Mouse (Mus musculus): ENCODE measurements around the gene Pde4b. TPM values are rescaled to one million over a fixed set of nuclear protein-coding genes. Genes with fewer than 3 reads are reported as not detected.

Pde4b gene
- polyA plus RNA-seq, 1 experiment from 2014 or later, result 9.1 TPM

- no peaks in the 10 kb centered on the region; the same call in 1 of the 2 replicates for H3K27me3 ChIP-seq
- 89% methylated on average over 4 of the region's 4 CpGs for WGBS
- no peak for ATAC-seq (ENCODE audit: insufficient number of reproducible peaks, insufficient read depth, low FRiP score, low TSS enrichment, low read depth)
- H3K4me1 ChIP-seq (replicated peaks), result no peaks in the 10 kb centered on the region
- H3K9me3 ChIP-seq, result no peaks in the 10 kb centered on the region
- H3K4me3 ChIP-seq (replicated peaks), result no peak overlapping the region
- no peaks in the 10 kb centered on the region for H3K36me3 ChIP-seq
- no peak overlapping the region for H3K27ac ChIP-seq
- H3K9ac ChIP-seq (replicated peaks), result no peak overlapping the region
- no peak overlapping the region for H3K4me2 ChIP-seq
These were observed 553.6 kb downstream of the Pde4b start for GRCm38 (mm10) chr4:102640942-102641341.

GRCm38 (mm10) chr4:102644062-102644461 lies 556.7 kb downstream of the Pde4b start:
- Histone ChIP-seq H3K9me3 (no peaks in the 10 kb centered on the region), H3K4me2 (no peak overlapping the region), H3K9ac (replicated peaks) (no peak overlapping the region), H3K27me3 (no peaks in the 10 kb centered on the region; the same call in 1 of the 2 replicates), H3K4me1 (replicated peaks) (no peaks in the 10 kb centered on the region), H3K4me3 (replicated peaks) (no peak overlapping the region), H3K27ac (no peak overlapping the region), H3K36me3 (no peaks in the 10 kb centered on the region)
- 82% methylated on average over 6 of the region's 6 CpGs for WGBS
- ATAC-seq (ENCODE audit: insufficient number of reproducible peaks, insufficient read depth, low FRiP score, low TSS enrichment, low read depth), result no peak

GRCm38 (mm10) chr4:102647056-102647455 lies 559.7 kb downstream of the Pde4b start:
- Histone ChIP-seq H3K27ac (no peak overlapping the region), H3K9ac (replicated peaks) (no peak overlapping the region), H3K9me3 (no peaks in the 10 kb centered on the region), H3K27me3 (no peaks in the 10 kb centered on the region), H3K4me2 (no peak overlapping the region), H3K36me3 (no peaks in the 10 kb centered on the region), H3K4me1 (replicated peaks) (no peaks in the 10 kb centered on the region), H3K4me3 (replicated peaks) (no peak overlapping the region)
- ATAC-seq (ENCODE audit: insufficient number of reproducible peaks, insufficient read depth, low FRiP score, low TSS enrichment, low read depth), result no peak
- WGBS, result 42% methylated on average over 2 of the region's 2 CpGs

- Histone ChIP-seq H3K36me3 (no peaks in the 10 kb centered on the region), H3K4me1 (replicated peaks) (no peaks in the 10 kb centered on the region), H3K4me3 (replicated peaks) (no peak overlapping the region), H3K27me3 (peaks cover 10% of the 10 kb centered on the region), H3K4me2 (no peak overlapping the region), H3K27ac (no peak overlapping the region), H3K9ac (replicated peaks) (no peak overlapping the region), H3K9me3 (no peaks in the 10 kb centered on the region)
- 83% methylated on average over 7 of the region's 7 CpGs for WGBS
- ATAC-seq (ENCODE audit: insufficient number of reproducible peaks, insufficient read depth, low FRiP score, low TSS enrichment, low read depth), result no peak
These were observed 568.0 kb downstream of the Pde4b start for GRCm38 (mm10) chr4:102655331-102655730.

- no peaks in the 10 kb centered on the region for H3K9me3 ChIP-seq
- no peak overlapping the region for H3K4me3 ChIP-seq (replicated peaks)
- H3K9ac ChIP-seq (replicated peaks), result no peak overlapping the region
- H3K36me3 ChIP-seq, result no peaks in the 10 kb centered on the region
- H3K4me2 ChIP-seq, result no peak overlapping the region
- ATAC-seq (ENCODE audit: insufficient number of reproducible peaks, insufficient read depth, low FRiP score, low TSS enrichment, low read depth), result no peak
- no peaks in the 10 kb centered on the region for H3K4me1 ChIP-seq (replicated peaks)
- WGBS, result 13% methylated on average over 3 of the region's 3 CpGs
- peaks cover 10% of the 10 kb centered on the region for H3K27me3 ChIP-seq
- H3K27ac ChIP-seq, result no peak overlapping the region
These were observed 569.2 kb downstream of the Pde4b start for GRCm38 (mm10) chr4:102656494-102657036.

Other genes with a start within 250 kb of the Pde4b start
- gene B020004J07Rik, start 243.5 kb upstream of the Pde4b start, polyA plus RNA-seq (2016; fragmentation: Nextera tagmentation; extraction: Ambion mirVana), result not detected in 2 replicates
- not detected in 2 replicates for gene C130073F10Rik, start 193.8 kb upstream of the Pde4b start, polyA plus RNA-seq (2016; fragmentation: Nextera tagmentation; extraction: Ambion mirVana)
- not detected in 2 replicates for gene Gm12800, start 178.4 kb upstream of the Pde4b start, polyA plus RNA-seq (2016; fragmentation: Nextera tagmentation; extraction: Ambion mirVana)
- gene Gm12794, start 147.1 kb upstream of the Pde4b start, polyA plus RNA-seq (2016; fragmentation: Nextera tagmentation; extraction: Ambion mirVana), result not detected in 2 replicates
- gene Gm12790, start 106.5 kb upstream of the Pde4b start, polyA plus RNA-seq (2016; fragmentation: Nextera tagmentation; extraction: Ambion mirVana), result not detected in 2 replicates
- gene Gm12789, start 100.9 kb upstream of the Pde4b start, polyA plus RNA-seq (2016; fragmentation: Nextera tagmentation; extraction: Ambion mirVana), result not detected in 2 replicates

Measured in limb, embryonic 12.5 days (tissue).